Mouse (Mus musculus) gastrocnemius, adult 2 months (tissue): ENCODE measurements around the gene Rpl4. TPM values are rescaled to one million over a fixed set of nuclear protein-coding genes. Genes with fewer than 3 reads are reported as not detected.
"Not testable (repeated sequence)": the region's sequence is repeated elsewhere in the genome, so short reads cannot be mapped to it uniquely, and the experiment has no call there.

Experiments
- DNase-seq: peaks from one replicate; pipeline ENCODE4 v3.0.0; 2022
- H3K27ac ChIP-seq: fragments of 200-600 bp; 2 replicates; pipeline ENCODE4 v1.8.1; 2022; ENCODE audit warnings: mild to moderate bottlenecking
- H3K4me3 ChIP-seq: fragments of 200-600 bp; 2 replicates; pipeline ENCODE4 v1.8.1; 2022; ENCODE audit warnings: mild to moderate bottlenecking, moderate library complexity
- CTCF ChIP-seq: fragments of 200-600 bp; IDR thresholded peaks from 2 replicates; pipeline ENCODE4 v1.8.1; 2022; ENCODE audit warnings: antibody characterized with exemption, mild to moderate bottlenecking, moderate library complexity
- intact Hi-C: fragments of 180-260 bp; cut with DNase I; formaldehyde crosslinking; loops from one replicate; pipeline ENCODE4 v1.15.1; 2025
- long read RNA-seq, 2 experiments: library from polyadenylated mRNA; stranded (forward); transcript quantifications; one replicate each; pipeline ENCODE4 v2.0.0; 2021
- total RNA-seq, 2 experiments: library from RNA; stranded (reverse); gene quantifications; 2 replicates each; pipeline ENCODE4 v1.2.3; 2021

Rpl4 gene
- total RNA-seq = 100 to 1,000 TPM; 601 to 627 TPM
- long read RNA-seq, experiment 1, transcript Rpl4-202 (4 exons, 596 nt) = minor isoform, 6 of 537 reads
- long read RNA-seq, experiment 1, transcript Rpl4-201 (10 exons, 1,538 nt) = major isoform, 452 of 537 reads
- long read RNA-seq, experiment 1, partial matches to known transcripts = 27 of 537 reads
- long read RNA-seq, experiment 1, other reads (novel, unspliced or antisense) = 52 of 537 reads
- long read RNA-seq, experiment 2, transcript Rpl4-201 (10 exons, 1,538 nt) = major isoform, 542 of 644 reads
- long read RNA-seq, experiment 2, transcript Rpl4-202 (4 exons, 596 nt) = minor isoform, 9 of 644 reads
- long read RNA-seq, experiment 2, partial matches to known transcripts = 35 of 644 reads
- long read RNA-seq, experiment 2, other reads (novel, unspliced or antisense) = 58 of 644 reads

DNA sequence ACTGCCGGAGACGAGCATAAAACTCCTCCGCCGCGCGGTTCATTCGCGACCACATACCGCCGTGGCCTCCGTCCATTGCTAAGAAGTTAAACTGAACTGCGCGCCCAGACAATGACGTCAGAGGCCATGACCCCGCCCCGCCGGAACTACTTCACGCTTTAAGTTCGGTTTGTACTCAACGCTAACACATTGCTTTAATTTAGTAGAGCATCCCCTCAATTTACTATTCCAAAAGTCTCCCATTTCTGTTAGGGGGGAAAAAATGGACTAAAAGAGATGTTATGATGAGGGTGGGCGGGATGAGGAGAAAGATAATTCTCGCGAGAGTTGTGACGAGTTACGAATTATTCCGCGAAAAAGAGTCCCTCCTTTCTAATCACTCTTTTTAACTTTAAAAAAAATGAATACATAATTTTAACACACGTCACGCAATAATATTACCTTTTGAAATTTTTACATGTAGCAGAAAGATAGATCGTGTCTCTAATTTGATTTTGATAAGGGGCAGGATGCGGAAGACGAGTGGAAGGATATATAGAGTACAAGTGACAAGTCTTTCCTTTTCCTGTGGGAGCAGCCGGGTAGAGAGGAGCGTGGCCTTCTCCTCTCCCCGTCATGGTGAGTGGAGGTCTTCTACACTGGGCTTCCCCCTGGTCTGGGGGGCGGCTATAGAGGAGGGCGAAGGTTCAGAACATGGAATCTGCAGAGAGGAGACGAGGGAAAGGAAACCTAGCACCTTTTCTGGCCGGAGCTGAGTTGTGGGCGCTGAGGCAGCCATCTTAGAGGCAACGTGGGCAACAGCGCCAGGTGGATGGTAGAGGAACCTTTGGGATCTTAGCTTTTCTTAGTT lies at the start of gene Rpl4, which contains the start of gene Zwilch:
Gene Rpl4, plus strand, starts transcription at position 560 of the 850 bp plus-strand sequence.
Gene Zwilch, minus strand, starts transcription at position 289 of the 850 bp plus-strand sequence.
- intact Hi-C loops = loop anchor here (2.0 kb wide), 1 partner anchor 80 kb away; the partner anchor contains the start of gene Map2k1
- 0 out of 2 replicates have a peak, but pooled peaks have one; percentile 1 for TF ChIP-seq CTCF
- DNase-seq = peak; percentile 83
- Histone ChIP-seq H3K27ac (peak within 1 kb of the TSS; percentile 95), H3K4me3 (peak within 1 kb of the TSS; percentile 80)

DNA sequence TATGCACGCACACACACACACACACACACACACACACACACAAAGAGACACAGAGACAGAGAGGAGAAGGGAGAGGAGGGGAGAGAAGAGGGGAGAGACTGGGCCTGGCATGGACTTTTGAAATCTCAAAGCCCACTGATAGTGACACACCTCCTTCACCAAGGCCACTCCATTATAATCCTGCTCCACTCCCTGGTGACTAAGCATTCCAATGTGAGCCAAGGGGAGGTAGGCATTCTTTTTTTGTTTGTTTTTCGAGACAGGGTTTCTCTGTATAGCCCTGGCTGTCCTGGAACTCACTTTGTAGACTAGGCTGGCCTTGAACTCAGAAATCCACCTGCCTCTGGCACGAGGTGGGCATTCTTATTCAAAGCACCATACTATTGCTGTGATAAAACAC lies 48.3 kb upstream of the Rpl4 start:
- intact Hi-C loops, H3K4me3 ChIP-seq, DNase-seq: not testable (repeated sequence)
- peak overlapping the region; percentile 40; the same call in 1 of the 2 replicates for H3K27ac ChIP-seq

DNA sequence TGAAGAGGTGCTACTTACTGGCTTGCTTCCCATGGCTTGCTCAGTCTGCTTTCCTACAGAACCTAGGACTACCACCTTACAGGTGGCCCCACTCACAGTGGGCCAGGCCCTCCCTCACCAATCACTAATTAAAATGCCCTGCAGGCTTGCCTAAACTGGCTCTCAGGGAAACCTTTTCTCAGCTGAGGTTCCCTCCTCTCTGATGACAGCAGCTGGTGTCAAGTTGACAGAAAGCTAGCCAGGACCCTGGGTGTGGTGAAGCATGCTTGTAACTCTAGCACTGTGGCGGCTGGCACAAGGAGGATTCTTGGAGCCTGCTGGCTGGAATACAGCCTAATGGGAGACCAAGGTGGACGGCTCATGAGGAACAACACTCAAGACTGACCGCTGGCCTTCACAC lies 47.9 kb upstream of the Rpl4 start:
- Histone ChIP-seq H3K4me3 (no peak overlapping the region), H3K27ac (peak overlapping the region; percentile 40; the same call in 1 of the 2 replicates)
- peak; percentile 83 for DNase-seq
- TF ChIP-seq CTCF = no peak
- intact Hi-C loops = no loop called here

DNA sequence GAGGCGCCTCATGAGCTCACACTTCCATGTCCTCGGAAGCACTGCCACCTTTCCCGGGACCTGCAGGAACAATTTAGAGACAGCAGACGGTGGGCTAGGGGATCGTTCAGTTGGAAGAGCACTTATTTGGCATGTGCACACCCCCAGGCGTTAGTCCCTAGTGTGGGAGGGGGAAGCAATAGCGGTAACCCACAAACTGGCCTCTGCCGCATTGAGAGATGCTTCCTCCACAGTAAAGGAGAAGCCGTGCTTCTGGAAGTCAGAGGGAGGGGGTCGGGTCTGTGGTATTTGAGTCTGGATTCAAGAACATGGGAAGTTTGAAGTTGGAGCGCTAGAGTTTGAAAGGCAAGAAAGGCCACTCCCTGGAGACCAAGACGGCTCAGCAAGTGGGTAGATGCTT lies 47.1 kb upstream of the Rpl4 start:
- TF ChIP-seq CTCF = no peak
- Histone ChIP-seq H3K27ac (no peak overlapping the region), H3K4me3 (no peak overlapping the region)
- DNase-seq = no peak
- intact Hi-C loops = no loop called here

DNA sequence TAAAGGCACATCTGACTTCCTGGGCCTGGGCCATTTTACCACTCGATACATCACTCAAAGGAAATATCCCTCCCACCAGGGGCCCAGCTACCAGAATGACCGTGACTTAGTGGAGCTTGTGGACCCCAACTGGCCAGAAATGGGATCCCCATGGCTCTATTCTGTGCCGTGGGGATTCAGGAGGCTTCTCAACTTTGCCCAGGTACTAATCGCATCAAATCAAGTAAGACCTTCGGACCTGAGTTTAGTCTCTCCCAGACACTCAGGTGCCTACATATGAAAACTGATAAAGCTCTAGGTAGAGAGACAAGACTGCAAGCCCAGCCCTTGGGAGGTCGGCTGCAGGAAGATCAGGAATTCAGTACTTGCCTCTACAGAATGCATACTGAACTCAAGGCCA lies 41.6 kb upstream of the Rpl4 start:
- TF ChIP-seq CTCF = no peak
- intact Hi-C loops = no loop called here
- no peak for DNase-seq
- H3K27ac ChIP-seq = no peak overlapping the region
- H3K4me3 ChIP-seq = no peak overlapping the region

DNA sequence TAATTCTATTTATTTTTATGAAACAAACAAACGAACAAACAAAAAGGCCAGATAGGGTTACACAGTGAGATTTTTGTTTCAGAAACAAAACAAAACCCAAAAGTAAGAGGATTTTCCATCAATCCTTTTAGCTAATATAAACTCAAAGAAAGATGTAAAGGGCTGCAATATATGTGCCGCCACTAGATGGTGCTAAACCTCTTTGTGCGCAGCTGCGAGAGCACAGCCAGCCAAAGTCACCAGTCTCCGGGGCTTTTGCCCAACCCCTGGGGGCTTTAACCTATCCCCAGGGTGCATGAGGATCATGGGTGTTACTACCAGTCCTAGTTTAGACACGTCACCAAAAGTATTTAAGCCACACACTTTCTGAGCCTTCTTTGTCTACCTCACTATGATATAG lies 34.3 kb upstream of the Rpl4 start:
- peak; percentile 89 for TF ChIP-seq CTCF
- H3K4me3 ChIP-seq = peak overlapping the region; percentile 57
- intact Hi-C loops = loop anchor here (5.0 kb wide), 1 partner anchor 133 kb away; no protein-coding TSS in a partner anchor
- DNase-seq = peak; percentile 47
- H3K27ac ChIP-seq = not testable (repeated sequence)

DNA sequence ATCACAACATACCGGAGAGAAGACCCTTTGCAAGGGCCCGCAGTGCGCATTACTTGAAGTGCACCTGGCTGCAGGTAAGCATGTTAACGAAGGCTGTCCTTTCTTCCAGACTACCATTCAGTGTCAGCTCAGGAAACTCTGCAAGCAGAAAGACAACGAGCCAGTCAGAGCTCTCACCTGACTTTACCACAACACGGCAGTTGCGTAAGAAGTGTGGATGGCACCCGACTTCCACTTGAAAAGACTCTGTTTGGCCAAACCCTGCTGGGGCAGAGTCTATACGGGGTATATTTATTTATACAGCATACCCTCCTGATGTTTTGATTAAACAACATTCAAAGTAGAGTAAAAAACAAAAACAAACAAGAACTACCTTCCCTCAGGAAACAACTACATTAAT lies 33.3 kb upstream of the Rpl4 start:
- no peak for DNase-seq
- intact Hi-C loops = loop anchor here (5.0 kb wide), 1 partner anchor 132 kb away; no protein-coding TSS in a partner anchor
- Histone ChIP-seq H3K27ac (no peak overlapping the region), H3K4me3 (no peak overlapping the region)
- TF ChIP-seq CTCF = no peak

DNA sequence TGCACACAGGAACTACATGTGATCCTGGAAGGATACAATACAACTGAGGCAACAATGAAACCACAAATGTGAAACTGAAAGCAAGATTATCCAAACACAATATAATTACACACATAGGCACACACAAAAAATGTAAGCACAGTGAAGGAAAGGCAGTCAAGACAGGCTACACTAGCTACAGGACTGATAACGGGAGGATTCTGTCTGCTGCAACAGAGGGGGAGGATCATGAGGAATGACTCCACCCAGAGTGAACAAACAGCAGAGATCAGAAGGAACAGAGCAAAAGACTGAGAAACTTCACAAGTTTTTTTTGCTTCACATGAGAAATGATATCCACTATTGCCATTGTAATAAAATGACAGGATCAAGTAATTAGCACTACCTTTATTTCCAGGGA lies 16.5 kb upstream of the Rpl4 start:
- intact Hi-C loops = no loop called here
- no peak for DNase-seq
- no peak for TF ChIP-seq CTCF
- H3K4me3 ChIP-seq = no peak overlapping the region
- no peak overlapping the region for H3K27ac ChIP-seq

DNA sequence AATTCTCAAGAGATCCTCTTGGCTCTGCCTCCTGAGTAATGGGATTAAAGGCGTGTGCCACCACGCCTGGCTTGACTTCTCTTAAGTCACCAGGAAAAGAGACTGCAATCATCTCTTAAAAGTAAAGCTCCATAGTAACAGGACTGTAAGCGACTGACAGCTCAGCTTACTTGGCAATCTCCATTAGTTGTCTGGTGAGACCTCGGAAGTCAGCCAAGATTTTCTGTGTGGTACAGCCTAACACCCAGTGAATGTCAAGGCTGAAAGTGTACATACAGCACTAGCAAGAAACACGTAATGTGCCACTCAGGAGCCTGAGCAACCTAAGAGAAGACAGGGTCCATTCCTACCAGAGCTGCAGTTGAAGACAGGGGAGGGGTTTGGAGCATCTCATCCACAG lies 12.7 kb upstream of the Rpl4 start:
- intact Hi-C loops = no loop called here
- DNase-seq = no peak
- no peak overlapping the region for H3K27ac ChIP-seq
- no peak for TF ChIP-seq CTCF
- no peak overlapping the region for H3K4me3 ChIP-seq

DNA sequence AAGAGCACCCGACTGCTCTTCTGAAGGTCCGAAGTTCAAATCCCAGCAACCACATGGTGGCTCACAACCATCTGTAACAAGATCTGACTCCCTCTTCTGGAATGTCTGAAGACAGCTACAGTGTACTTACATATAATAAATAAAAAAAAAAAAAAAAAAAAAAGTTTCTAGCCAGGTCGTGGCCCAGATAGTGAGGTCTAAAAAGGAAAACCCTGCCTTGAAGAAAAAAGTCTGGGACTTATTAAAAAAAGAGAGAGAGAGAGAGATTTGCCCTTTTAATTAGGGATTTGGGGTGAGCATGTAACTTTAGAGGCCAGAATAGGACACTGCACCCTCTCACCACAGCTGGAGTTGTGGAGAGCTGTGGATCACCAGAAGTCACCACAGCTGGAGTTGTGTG lies 3.2 kb upstream of the Rpl4 start:
- H3K4me3 ChIP-seq, intact Hi-C loops, DNase-seq, H3K27ac ChIP-seq: not testable (repeated sequence)

DNA sequence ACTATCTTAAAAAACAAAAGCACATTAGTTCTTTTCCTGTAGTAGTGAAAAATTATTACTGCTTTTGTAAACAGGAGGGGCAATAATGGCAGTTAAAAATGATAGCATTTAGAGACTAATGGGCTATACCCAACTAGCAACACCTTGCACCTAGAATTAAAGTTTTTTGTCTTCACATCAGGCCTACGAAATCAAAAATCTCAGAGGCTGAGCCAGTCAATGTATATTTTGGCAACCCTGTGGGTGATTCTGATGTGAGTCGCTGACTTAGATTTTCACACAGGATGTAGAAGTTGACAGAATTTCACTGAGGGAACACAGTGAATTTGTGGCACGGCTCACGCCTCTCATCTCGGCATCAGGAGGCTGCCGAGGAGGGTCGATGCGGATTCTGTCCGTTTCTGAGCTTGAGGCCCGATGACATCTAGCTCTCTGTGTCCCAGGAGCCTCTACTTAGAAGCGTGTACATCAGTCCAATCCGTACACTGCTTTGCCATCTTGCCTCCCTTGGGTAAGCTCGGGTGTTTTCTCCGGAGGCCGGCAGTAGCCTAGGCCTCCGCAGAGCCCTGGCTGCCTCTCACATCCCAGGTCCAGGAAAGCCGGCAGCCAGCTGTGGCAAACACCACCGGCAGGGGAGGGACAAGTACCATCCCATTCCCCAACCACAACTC lies 895 bp upstream of the Rpl4 start:
- peak overlapping the region; percentile 95 for H3K27ac ChIP-seq

DNA sequence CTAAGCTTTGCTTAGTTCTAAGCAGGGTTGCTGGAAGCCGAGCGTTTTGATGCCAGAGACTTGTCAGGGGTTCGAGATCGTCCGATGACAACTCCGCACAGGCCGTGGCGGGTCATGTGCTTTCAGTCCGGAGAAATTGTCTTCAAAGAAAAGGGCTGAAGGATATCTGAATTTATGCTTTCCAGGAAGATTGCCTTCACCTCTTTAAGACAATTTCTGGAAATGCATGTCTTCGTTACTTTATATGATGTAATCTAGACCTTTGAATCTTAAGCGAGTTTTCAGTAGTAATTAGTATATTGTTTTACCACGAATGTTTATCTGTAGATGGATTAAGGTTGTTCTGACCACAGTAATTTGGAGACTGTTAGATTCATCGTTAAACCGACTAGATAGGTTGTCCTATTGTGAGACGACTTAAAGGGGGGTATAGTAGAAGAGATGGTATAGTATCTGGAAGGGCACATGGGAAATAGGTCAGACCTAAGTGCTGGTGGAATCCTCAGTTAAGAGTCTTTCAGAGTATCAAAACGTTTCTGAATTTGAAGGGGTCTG lies 568 bp downstream of the Rpl4 start:
- peak overlapping the region; percentile 80 for H3K4me3 ChIP-seq
- peak overlapping the region; percentile 95 for H3K27ac ChIP-seq
- no peak for TF ChIP-seq CTCF
- DNase-seq = no peak
- intact Hi-C loops = loop anchor here (2.0 kb wide), 1 partner anchor 79 kb away; the partner anchor contains the start of gene Map2k1

More for the DNA sequence above, 895 bp upstream of the Rpl4 start:
- intact Hi-C loops = loop anchor here (2.0 kb wide), 1 partner anchor 81 kb away; the partner anchor contains the start of gene Map2k1
- TF ChIP-seq CTCF = no peak
- no peak for DNase-seq
- H3K4me3 ChIP-seq = peak overlapping the region; percentile 80
